Mouse (Mus musculus) forebrain, embryonic 10.5 days (tissue): ENCODE data around the gene Ubxn11. TPM values are rescaled to one million over a fixed set of nuclear protein-coding genes. Genes with fewer than 3 reads are reported as not detected.

ENCODE experiments used
- DNase-seq: peaks from one replicate; pipeline ENCODE4 v3.0.0-alpha.2; 2017; ENCODE audit warnings: low spot score; ENCODE audit errors: extremely low spot score
- H3K27ac ChIP-seq: fragments of 300-500 bp; sonication (generic); 2 replicates; pipeline ENCODE4 v1.5.1; 2016; ENCODE audit warnings: mild to moderate bottlenecking
- H3K27me3 ChIP-seq: fragments of 300-500 bp; sonication (generic); 2 replicates; pipeline ENCODE4 v1.6.1; 2016; ENCODE audit warnings: mild to moderate bottlenecking; ENCODE audit not compliant: poor library complexity, severe bottlenecking
- H3K36me3 ChIP-seq: fragments of 300-500 bp; sonication (generic); replicated peaks from 2 replicates; pipeline ENCODE4 v1.6.1; 2016; ENCODE audit warnings: mild to moderate bottlenecking, moderate library complexity
- H3K4me1 ChIP-seq: fragments of 300-500 bp; sonication (generic); 2 replicates; pipeline ENCODE4 v1.6.1; 2016
- H3K4me3 ChIP-seq: fragments of 300-500 bp; sonication (generic); 2 replicates; pipeline ENCODE4 v1.5.1; 2016; ENCODE audit warnings: mild to moderate bottlenecking, moderate library complexity
- H3K9me3 ChIP-seq: fragments of 300-500 bp; sonication (generic); 2 replicates; pipeline ENCODE4 v1.6.1; 2016; ENCODE audit warnings: mild to moderate bottlenecking, moderate library complexity
- WGBS: fragments of 180-500 bp; shearing (Covaris S2); methylation state at CpG from one replicate; pipeline ENCODE4 v1.1.7; 2016; 5-methylcytosine and 5-hydroxymethylcytosine counted together
- polyA plus RNA-seq: library from polyadenylated mRNA; unstranded; fragments of >200 nt; fragmentation: Nextera tagmentation; extraction: Ambion mirVana; gene quantifications from 2 replicates; pipeline ENCODE4 v1.2.1, GENCODE M21; 2016

Gene Ubxn11
- 6.3 and 7.3 TPM in 2 replicates for polyA plus RNA-seq

DNA sequence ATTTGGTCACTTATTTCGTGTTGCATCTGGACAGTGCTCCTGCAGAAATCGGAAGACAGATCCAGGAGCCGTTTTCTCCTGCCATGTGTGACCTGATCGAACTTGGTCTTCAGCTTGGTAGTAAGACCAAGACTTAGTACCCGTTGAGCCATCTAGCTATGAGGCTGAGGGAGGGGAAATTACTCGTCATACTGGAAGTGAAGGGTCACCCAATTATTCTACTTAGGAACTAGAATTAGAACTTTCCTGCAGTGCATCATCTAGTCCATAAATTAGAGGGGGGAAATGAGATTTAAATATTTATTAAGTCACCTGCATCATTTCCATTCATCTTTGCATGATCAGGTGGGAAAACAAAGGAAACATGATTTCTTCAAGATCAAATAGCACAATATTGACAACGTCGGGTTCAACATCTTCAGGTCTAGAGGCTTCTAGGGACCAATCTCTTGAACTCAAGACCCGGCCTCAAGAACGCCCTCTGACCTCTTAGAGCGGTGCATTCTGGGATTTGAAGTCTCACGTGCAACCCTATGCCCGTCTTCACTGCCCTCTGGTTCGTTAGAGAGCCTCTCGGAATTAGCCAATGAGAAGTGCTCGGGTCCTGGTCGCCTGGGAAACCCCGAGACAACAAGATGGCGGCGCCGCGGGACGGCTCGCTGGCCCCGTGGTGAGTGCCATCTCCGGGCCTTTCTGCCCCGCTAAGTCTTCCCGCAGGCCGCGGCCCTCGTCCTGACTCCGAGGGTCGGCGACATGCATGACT lies at the start of gene Ubxn11:
Gene Ubxn11 (plus strand): TSS at position 592 of the 763 bp plus-strand sequence.
- Histone ChIP-seq H3K36me3 (no peaks in the 10 kb centered on the region), H3K27me3 (no peaks in the 10 kb centered on the region), H3K9me3 (no peaks in the 10 kb centered on the region), H3K4me1 (peaks cover 22% of the 10 kb centered on the region), H3K27ac (peak within 1 kb of the TSS; percentile 82), H3K4me3 (peak within 1 kb of the TSS; percentile 88)
- 17% methylated on average over 34 of the region's 34 CpGs for WGBS
- peak; percentile 92 for DNase-seq

DNA sequence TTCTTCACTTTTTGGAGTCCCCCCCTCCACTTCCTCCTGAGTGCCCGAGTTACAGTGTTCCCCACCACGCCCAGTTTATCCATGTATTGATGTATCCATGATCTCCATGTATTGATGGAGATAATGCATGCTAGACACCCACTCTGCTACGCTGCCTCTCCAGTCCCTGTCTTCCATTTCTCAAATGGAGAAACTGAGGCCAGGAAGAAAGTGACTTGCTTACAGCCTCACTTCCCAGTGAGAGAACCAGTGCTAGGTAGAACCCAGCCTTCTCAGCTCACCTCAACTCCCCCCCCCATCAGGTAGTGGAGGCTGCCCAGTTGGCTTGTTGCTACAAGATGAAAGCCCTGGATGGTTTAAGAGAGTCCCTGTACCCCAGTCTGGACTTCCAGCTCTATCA lies 48.8 kb upstream of the Ubxn11 start, which contains the start of gene Zfp683:
Gene Zfp683 (plus strand): TSS at position 301 of the 400 bp plus-strand sequence.
- Histone ChIP-seq H3K4me3 (no peak within 1 kb of the TSS), H3K9me3 (no peaks in the 10 kb centered on the region), H3K4me1 (peaks cover 22% of the 10 kb centered on the region), H3K36me3 (no peaks in the 10 kb centered on the region), H3K27ac (no peak within 1 kb of the TSS), H3K27me3 (0 out of 2 replicates have a peak, but pooled peaks cover 1% of the 10 kb centered on the region)
- WGBS = 91% methylated on average over 3 of the region's 3 CpGs
- no peak for DNase-seq

DNA sequence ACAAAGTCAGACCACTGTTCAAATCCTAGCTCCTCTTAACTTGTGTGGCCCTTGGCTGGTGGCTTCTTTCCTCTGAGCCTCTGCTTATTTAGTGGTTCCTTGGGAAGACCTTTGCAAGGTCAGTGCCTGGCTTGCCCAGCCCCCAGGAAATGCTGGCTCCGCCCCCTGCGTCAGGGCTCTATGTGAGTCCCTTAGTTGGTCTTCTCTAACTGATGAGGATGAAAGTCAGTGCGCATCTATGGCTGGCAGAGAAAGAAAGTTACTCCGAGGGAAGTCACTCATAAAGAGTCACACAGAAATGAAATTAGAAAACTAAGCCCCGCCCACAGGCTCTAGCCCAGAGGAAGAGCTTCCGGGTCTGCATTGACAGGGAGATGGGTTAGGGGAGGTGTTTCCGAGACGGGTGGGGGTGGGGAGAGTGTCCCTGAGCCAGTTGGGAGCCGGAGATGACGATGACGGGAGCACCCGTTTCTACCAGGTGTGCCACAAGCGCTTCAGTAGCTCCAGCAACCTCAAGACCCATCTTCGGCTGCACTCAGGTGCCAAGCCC lies 44.1 kb upstream of the Ubxn11 start:
- WGBS = 40% methylated on average over 14 of the region's 14 CpGs
- H3K27me3 ChIP-seq = peaks cover 37% of the 10 kb centered on the region
- H3K4me1 ChIP-seq = peaks cover 27% of the 10 kb centered on the region
- no peaks in the 10 kb centered on the region for H3K36me3 ChIP-seq
- no peaks in the 10 kb centered on the region for H3K9me3 ChIP-seq
- peak overlapping the region; percentile 23; the same call in 1 of the 2 replicates for H3K4me3 ChIP-seq
- H3K27ac ChIP-seq = no peak overlapping the region
- no peak for DNase-seq

DNA sequence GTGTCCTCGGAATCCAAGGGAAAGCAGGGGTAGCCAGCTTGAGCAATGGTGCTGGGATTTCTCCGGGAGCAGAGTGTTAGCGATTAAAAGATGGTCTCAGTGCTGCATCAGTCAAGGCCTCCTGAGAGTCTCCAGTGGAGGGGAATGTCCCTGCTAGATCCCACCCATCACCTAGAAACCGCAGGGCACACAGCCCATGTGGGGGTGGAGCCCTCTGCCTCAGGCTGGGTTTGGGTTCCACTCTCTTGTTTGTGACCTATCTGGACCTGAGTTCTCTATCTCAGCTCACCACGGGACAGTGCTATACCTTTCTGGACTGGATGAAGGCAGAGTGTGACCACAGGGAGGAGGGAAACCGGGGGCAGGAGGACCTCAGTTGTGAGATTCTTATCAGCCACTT lies 43.5 kb upstream of the Ubxn11 start:
- peaks cover 39% of the 10 kb centered on the region for H3K27me3 ChIP-seq
- H3K27ac ChIP-seq = no peak overlapping the region
- no peak for DNase-seq
- H3K4me1 ChIP-seq = peaks cover 27% of the 10 kb centered on the region
- no peaks in the 10 kb centered on the region for H3K36me3 ChIP-seq
- WGBS = 87% methylated on average over 6 of the region's 6 CpGs
- no peak overlapping the region for H3K4me3 ChIP-seq
- no peaks in the 10 kb centered on the region for H3K9me3 ChIP-seq

DNA sequence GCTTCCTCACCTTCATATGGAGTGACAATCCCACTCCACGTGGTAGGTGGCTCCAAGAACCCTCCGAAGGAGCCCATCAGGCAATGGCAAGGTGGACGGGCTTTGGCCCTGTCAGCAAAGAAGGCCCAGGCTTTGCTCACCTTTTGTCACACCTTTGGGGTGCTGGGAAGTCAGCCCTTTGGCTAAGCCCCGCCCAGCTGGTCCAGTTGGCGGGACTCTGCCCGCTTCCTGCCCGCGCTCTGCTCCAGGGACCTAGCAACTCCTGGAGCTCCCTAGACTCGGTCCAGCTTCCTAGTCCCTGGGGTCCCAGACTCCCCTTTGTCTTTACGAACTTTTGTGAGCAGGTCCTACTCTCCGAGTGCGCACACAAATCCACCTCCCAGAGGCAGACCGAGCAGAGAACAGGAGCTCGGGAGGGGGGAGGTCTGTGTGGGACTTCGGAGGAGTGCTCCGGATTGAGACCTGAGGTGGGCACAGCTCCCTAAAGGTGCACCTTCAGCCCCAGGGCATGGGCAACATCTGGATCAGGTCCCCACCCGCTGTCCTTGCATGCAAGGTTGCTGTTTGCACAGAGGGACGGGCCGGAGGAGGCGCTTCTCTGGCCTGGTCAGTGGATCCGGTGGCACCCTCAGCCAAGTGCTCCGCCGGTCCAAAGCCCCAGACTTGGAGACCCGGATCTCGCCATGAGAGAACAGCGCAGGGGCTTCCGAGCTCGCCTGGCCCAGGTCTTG lies 42.1 kb upstream of the Ubxn11 start, which contains the start of gene Crybg2:
Gene Crybg2 (plus strand): TSS at position 681 of the 731 bp plus-strand sequence.
- H3K9me3 ChIP-seq = no peaks in the 10 kb centered on the region
- no peak within 1 kb of the TSS for H3K4me3 ChIP-seq
- peaks cover 28% of the 10 kb centered on the region for H3K4me1 ChIP-seq
- H3K27ac ChIP-seq = no peak within 1 kb of the TSS
- no peaks in the 10 kb centered on the region for H3K36me3 ChIP-seq
- no peak for DNase-seq
- H3K27me3 ChIP-seq = peaks cover 52% of the 10 kb centered on the region
- 44% methylated on average over 28 of the region's 28 CpGs for WGBS

DNA sequence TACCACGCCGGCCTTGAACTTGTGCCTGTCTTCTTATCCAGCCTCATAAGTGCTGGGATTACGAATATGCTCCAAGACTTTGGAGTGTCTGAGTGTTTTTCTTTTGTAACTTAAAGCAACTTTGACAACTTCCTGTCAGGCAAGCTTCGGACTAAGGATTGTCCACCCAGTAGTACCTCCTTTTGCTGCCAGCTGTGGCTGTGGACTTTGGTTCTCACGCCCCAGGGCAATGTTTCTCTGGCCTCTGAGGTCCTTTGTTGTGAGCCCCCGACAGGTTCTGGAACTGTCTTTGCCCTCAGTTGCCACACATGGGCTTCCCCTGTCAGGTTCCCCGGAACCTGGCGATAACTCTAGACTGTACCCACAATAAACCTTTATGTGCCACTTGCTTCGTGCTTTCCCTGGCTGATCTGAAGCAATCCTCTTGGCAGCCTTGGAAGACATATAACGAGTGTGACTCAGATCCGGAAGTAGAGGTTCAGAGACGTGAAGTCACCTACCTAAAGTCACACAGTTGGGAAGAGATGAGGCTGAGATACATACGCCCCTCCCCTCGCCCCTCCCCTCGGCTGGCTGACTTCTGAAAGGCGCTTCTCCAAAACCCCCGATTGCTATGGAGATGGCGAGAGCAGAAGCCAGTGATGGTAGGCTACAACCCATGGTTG lies 41.1 kb upstream of the Ubxn11 start:
- no peaks in the 10 kb centered on the region for H3K9me3 ChIP-seq
- 63% methylated on average over 18 of the region's 18 CpGs for WGBS
- H3K36me3 ChIP-seq = no peaks in the 10 kb centered on the region
- DNase-seq = no peak
- H3K4me1 ChIP-seq = peaks cover 35% of the 10 kb centered on the region
- no peak overlapping the region for H3K4me3 ChIP-seq
- H3K27me3 ChIP-seq = peaks cover 62% of the 10 kb centered on the region
- no peak overlapping the region for H3K27ac ChIP-seq

DNA sequence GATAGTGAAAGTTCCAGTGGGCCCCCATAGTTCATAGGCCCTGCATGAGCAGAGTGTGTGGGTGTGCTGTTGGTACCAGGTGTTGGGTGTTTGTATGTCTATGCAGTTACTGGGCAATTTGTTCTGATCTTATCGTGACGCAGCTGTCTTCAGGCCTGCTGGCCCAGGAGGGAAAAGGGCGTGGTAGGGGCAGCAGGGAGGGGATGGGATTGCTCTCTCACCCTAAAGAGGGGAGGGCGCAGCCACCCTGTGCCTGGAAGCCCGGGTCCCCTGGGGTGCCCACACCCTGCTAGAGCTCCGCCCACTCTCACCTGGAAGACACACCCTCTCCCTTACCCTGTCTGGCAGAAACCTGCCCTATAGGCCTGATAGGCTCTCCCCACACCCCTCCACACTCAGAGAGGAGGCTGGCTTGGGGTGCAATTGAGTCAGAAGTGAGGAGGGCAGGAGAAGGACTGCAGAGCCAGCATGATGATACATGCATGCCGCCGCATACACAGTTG lies 40.4 kb upstream of the Ubxn11 start:
- Histone ChIP-seq H3K27me3 (peaks cover 69% of the 10 kb centered on the region), H3K4me3 (no peak overlapping the region), H3K9me3 (no peaks in the 10 kb centered on the region), H3K36me3 (no peaks in the 10 kb centered on the region), H3K4me1 (peaks cover 40% of the 10 kb centered on the region), H3K27ac (no peak overlapping the region)
- 49% methylated on average over 8 of the region's 8 CpGs for WGBS
- DNase-seq = no peak

DNA sequence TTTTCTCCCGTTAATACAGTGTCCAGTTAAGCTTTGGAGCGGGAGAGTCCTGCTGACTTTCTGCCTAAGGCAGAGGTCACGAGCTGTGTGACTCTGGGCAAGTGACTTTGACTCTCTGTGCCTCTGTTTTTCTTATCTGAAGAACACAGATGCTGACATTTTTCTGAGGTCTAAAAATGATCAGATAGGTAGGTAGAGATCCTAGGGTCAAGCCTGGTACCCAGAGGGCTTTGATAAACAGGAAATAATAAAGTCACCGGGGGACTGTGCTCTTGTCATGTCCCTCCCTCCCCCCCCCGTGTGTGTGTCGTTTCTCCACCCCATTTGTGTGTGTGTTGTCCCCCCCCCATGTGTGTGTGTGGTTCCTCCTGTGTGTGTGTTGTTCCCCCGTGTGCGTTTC lies 39.8 kb upstream of the Ubxn11 start:
- Histone ChIP-seq H3K9me3 (no peaks in the 10 kb centered on the region), H3K4me3 (no peak overlapping the region), H3K4me1 (peaks cover 40% of the 10 kb centered on the region), H3K36me3 (no peaks in the 10 kb centered on the region), H3K27ac (no peak overlapping the region), H3K27me3 (peaks cover 74% of the 10 kb centered on the region)
- DNase-seq = no peak
- 69% methylated on average over 8 of the region's 8 CpGs for WGBS

DNA sequence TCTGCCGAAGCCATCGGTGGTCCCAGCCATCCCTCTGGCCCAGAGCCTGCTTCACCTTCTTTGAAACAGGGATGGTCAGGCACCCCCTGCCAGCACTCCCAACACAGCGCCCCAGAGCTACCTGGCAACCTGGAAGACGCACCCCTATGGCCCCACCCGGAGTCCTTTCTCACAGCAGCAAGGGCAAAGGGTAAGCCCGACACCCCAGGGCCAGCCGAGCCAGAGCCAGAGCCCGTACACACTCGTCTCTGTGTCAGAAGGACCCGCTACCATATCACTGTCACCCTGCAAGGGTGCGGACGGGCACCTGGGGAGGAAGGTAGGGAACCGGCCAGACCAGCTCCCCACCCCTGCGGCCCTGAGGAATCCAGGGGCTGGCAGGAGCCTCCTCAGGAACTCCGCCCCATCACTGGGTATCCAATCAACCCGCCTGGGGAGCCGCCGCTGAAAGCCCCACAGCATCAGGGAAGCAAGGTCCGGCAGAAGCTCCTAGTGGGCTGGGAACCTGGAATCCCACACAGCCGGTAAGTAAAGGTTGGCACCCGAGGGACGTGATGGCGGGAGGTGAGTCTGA lies 36.9 kb upstream of the Ubxn11 start:
- DNase-seq = no peak
- Histone ChIP-seq H3K9me3 (no peaks in the 10 kb centered on the region), H3K27ac (0 out of 2 replicates have a peak overlapping the region, but pooled peaks have one; percentile 27), H3K36me3 (no peaks in the 10 kb centered on the region), H3K4me3 (peak overlapping the region; percentile 5; the same call in 1 of the 2 replicates), H3K4me1 (peaks cover 23% of the 10 kb centered on the region), H3K27me3 (peaks cover 55% of the 10 kb centered on the region)
- WGBS = 26% methylated on average over 23 of the region's 23 CpGs

DNA sequence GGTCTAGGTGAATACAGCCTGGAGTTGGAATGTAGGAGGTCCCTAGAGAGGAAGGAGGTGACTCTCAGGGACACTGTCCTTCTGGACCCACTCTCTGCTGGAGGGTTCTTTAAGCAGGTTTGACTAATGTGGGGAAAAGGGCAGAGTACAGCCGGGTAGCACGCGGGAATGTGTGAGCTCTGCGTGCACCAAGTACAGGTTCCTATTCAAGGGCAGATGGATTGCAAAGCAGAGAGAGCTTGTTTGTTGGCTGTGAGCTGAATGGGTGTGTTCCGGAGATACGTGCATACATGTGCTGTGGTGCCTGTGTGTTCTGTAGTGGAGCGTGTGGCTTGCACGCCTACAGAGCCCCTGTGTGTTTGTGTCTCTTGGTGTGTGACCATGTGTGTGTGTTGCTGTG lies 35.0 kb upstream of the Ubxn11 start:
- Histone ChIP-seq H3K36me3 (no peaks in the 10 kb centered on the region), H3K4me1 (peaks cover 13% of the 10 kb centered on the region), H3K4me3 (no peak overlapping the region), H3K9me3 (no peaks in the 10 kb centered on the region), H3K27ac (no peak overlapping the region), H3K27me3 (peaks cover 38% of the 10 kb centered on the region)
- WGBS = 96% methylated on average over 8 of the region's 8 CpGs
- no peak for DNase-seq

DNA sequence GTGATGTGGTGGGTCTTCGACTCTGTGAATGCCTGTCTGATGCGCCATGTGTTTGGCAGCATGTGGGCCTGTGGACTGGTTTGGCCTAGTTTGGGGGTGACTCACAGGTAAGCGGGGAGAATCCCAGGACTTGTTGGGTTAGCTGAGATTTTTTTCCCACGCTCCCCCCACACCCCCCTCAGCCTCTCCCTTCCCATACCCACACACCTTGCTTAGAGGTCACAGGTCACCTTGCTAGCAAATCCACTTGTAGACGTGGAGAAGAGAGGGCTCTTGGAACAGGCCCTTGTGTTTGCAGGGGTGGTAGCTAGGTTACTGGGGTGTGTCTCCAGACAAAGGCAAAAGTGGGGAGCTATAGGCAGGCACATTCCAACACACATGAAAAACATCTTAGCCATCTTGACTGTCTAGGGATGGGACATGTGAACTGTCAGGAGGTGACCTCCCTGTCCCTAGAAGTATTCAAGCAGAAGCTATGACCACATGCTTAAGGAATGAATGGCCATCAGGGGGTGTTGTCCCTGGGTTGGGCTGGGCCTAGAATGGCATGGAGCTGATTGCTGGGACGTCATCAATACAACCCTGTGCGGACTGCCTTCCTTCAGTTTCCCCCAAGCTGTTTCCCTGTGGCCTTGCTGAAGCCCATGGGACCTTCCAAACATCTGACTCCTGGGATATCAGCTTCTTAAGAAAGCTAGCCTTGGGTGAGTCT lies 34.4 kb upstream of the Ubxn11 start:
- WGBS = 84% methylated on average over 7 of the region's 7 CpGs
- DNase-seq = no peak
- H3K9me3 ChIP-seq = peaks cover 3% of the 10 kb centered on the region; the same call in 1 of the 2 replicates
- H3K4me1 ChIP-seq = peaks cover 13% of the 10 kb centered on the region
- H3K27me3 ChIP-seq = peaks cover 38% of the 10 kb centered on the region
- no peak overlapping the region for H3K4me3 ChIP-seq
- no peak overlapping the region for H3K27ac ChIP-seq
- H3K36me3 ChIP-seq = no peaks in the 10 kb centered on the region
